Mouse (Mus musculus) neural tube, embryonic 11.5 days (tissue): Measurements from ENCODE around the gene Senp3. TPM values are rescaled to one million over a fixed set of nuclear protein-coding genes. Genes with fewer than 3 reads are reported as not detected.
"Not testable (repeated sequence)": the region's sequence is repeated elsewhere in the genome, so short reads cannot be mapped to it uniquely, and the experiment has no call there.

ENCODE experiments used
- ATAC-seq: fragments of 200-750 bp; cut with Nextera tagmentation; 2 replicates; pipeline ENCODE4 v1.8.0; 2017; ENCODE audit warnings: moderate number of reproducible peaks, mild to moderate bottlenecking, moderate TSS enrichment, moderate library complexity; ENCODE audit not compliant: insufficient read depth, low FRiP score, low TSS enrichment
- DNase-seq: peaks from one replicate; pipeline ENCODE4 v3.0.0-alpha.2; 2015; ENCODE audit warnings: low spot score
- H3K27ac ChIP-seq: fragments of 300-500 bp; sonication (generic); 2 replicates; pipeline ENCODE4 v1.5.1; 2014; ENCODE audit warnings: low read depth, mild to moderate bottlenecking, low read length
- H3K27me3 ChIP-seq: fragments of 300-500 bp; sonication (generic); 2 replicates; pipeline ENCODE4 v1.6.1; 2014; ENCODE audit warnings: mild to moderate bottlenecking, low read length, mixed read lengths; ENCODE audit not compliant: control insufficient read depth, insufficient read depth
- H3K36me3 ChIP-seq: fragments of 300-500 bp; sonication (generic); 2 replicates; pipeline ENCODE4 v1.6.1; 2014; ENCODE audit warnings: mild to moderate bottlenecking, low read length, moderate library complexity, mixed read lengths; ENCODE audit not compliant: control insufficient read depth, insufficient read depth
- H3K4me1 ChIP-seq: fragments of 300-500 bp; sonication (generic); 2 replicates; pipeline ENCODE4 v1.6.1; 2014; ENCODE audit warnings: low read length, mixed read lengths; ENCODE audit not compliant: control insufficient read depth, insufficient read depth
- H3K4me2 ChIP-seq: fragments of 300-500 bp; sonication (generic); 2 replicates; pipeline ENCODE4 v1.6.1; 2014; ENCODE audit warnings: low read depth, mild to moderate bottlenecking, moderate library complexity
- H3K4me3 ChIP-seq: fragments of 300-500 bp; sonication (generic); 2 replicates; pipeline ENCODE4 v1.5.1; 2014; ENCODE audit warnings: low read depth, low read length
- H3K9ac ChIP-seq: fragments of 300-500 bp; sonication (generic); 2 replicates; pipeline ENCODE4 v1.6.1; 2014; ENCODE audit warnings: mild to moderate bottlenecking, low read length
- H3K9me3 ChIP-seq: fragments of 300-500 bp; sonication (generic); 2 replicates; pipeline ENCODE4 v1.6.1; 2016; ENCODE audit warnings: low read length; ENCODE audit not compliant: control insufficient read depth
- WGBS: fragments of 180-500 bp; shearing (Covaris S2); extraction: QIAGEN DNeasy Blood & Tissue Kit; methylation state at CpG from one replicate; pipeline ENCODE4 v1.1.7; 2014; 5-methylcytosine and 5-hydroxymethylcytosine counted together
- polyA plus RNA-seq: library from polyadenylated mRNA; unstranded; fragments of >200 nt; fragmentation: Nextera tagmentation; extraction: Ambion mirVana; gene quantifications from 2 replicates; pipeline ENCODE4 v1.2.1, GENCODE M21; 2014

Gene Senp3
- polyA plus RNA-seq, 1 experiment from 2014 or later = 93.8 TPM

GRCm38 (mm10) chr11:69707873-69708381 is 26.0 kb upstream of the Senp3 start:
- Histone ChIP-seq H3K27me3 (no peaks in the 10 kb centered on the region), H3K36me3 (no peaks in the 10 kb centered on the region), H3K9ac (no peak overlapping the region), H3K4me3 (no peak overlapping the region), H3K9me3 (no peaks in the 10 kb centered on the region), H3K27ac (no peak overlapping the region), H3K4me2 (no peak overlapping the region), H3K4me1 (no peaks in the 10 kb centered on the region)
- DNase-seq (no peak), ATAC-seq (no peak)
- 89% methylated on average over 4 of the region's 4 CpGs for WGBS

- Histone ChIP-seq H3K27ac (no peak overlapping the region), H3K4me3 (no peak overlapping the region), H3K4me2 (no peak overlapping the region), H3K4me1 (no peaks in the 10 kb centered on the region), H3K9ac (no peak overlapping the region), H3K9me3 (no peaks in the 10 kb centered on the region), H3K36me3 (no peaks in the 10 kb centered on the region), H3K27me3 (no peaks in the 10 kb centered on the region)
- no peak for DNase-seq
- 83% methylated on average over 4 of the region's 4 CpGs for WGBS
- ATAC-seq = no peak
These were observed 25.6 kb upstream of the Senp3 start for GRCm38 (mm10) chr11:69707480-69707847.

- Histone ChIP-seq H3K27ac (no peak overlapping the region), H3K4me3 (no peak overlapping the region), H3K36me3 (no peaks in the 10 kb centered on the region), H3K4me2 (no peak overlapping the region), H3K9ac (no peak overlapping the region), H3K4me1 (no peaks in the 10 kb centered on the region), H3K9me3 (no peaks in the 10 kb centered on the region), H3K27me3 (no peaks in the 10 kb centered on the region)
- ATAC-seq (no peak), DNase-seq (no peak)
- WGBS = 43% methylated on average over 6 of the region's 6 CpGs
These were observed 25.0 kb upstream of the Senp3 start for GRCm38 (mm10) chr11:69706775-69707479.

GRCm38 (mm10) chr11:69704613-69705010 is 22.7 kb upstream of the Senp3 start:
- no peaks in the 10 kb centered on the region for H3K27me3 ChIP-seq
- WGBS = 67% methylated on average over 2 of the region's 2 CpGs
- DNase-seq (no peak), ATAC-seq (no peak)
- H3K4me2 ChIP-seq = no peak overlapping the region
- no peak overlapping the region for H3K27ac ChIP-seq
- no peak overlapping the region for H3K9ac ChIP-seq
- H3K4me3 ChIP-seq = no peak overlapping the region
- no peaks in the 10 kb centered on the region for H3K36me3 ChIP-seq
- no peaks in the 10 kb centered on the region for H3K9me3 ChIP-seq
- no peaks in the 10 kb centered on the region for H3K4me1 ChIP-seq

- DNase-seq (no peak), ATAC-seq (no peak)
- Histone ChIP-seq H3K9ac (no peak overlapping the region), H3K4me2 (no peak overlapping the region), H3K36me3 (no peaks in the 10 kb centered on the region), H3K27ac (no peak overlapping the region), H3K9me3 (no peaks in the 10 kb centered on the region), H3K4me1 (no peaks in the 10 kb centered on the region), H3K27me3 (no peaks in the 10 kb centered on the region), H3K4me3 (no peak overlapping the region)
- 72% methylated on average over 8 of the region's 8 CpGs for WGBS
These were observed 22.1 kb upstream of the Senp3 start for GRCm38 (mm10) chr11:69703814-69704612.

GRCm38 (mm10) chr11:69703381-69703780 is 21.5 kb upstream of the Senp3 start:
- H3K36me3 ChIP-seq, H3K4me3 ChIP-seq, H3K9me3 ChIP-seq, H3K4me2 ChIP-seq, H3K27ac ChIP-seq, H3K9ac ChIP-seq, H3K4me1 ChIP-seq, DNase-seq, H3K27me3 ChIP-seq, ATAC-seq: not testable (repeated sequence)
- 70% methylated on average over 2 of the region's 3 CpGs for WGBS

- not testable (repeated sequence) for H3K9ac ChIP-seq, DNase-seq, H3K36me3 ChIP-seq, H3K4me1 ChIP-seq, H3K9me3 ChIP-seq, H3K27ac ChIP-seq, H3K27me3 ChIP-seq, ATAC-seq, H3K4me2 ChIP-seq, H3K4me3 ChIP-seq
- WGBS = 94% methylated on average over 10 of the region's 10 CpGs
These were observed 21.0 kb upstream of the Senp3 start for GRCm38 (mm10) chr11:69702886-69703285.

- Histone ChIP-seq H3K4me3 (no peak overlapping the region), H3K27ac (no peak overlapping the region), H3K27me3 (0 out of 2 replicates have a peak, but pooled peaks cover 3% of the 10 kb centered on the region), H3K4me1 (peaks cover 9% of the 10 kb centered on the region; the same call in 1 of the 2 replicates), H3K9me3 (no peaks in the 10 kb centered on the region), H3K9ac (no peak overlapping the region), H3K4me2 (no peak overlapping the region), H3K36me3 (no peaks in the 10 kb centered on the region)
- WGBS = 54% methylated on average over 1 of the region's 1 CpGs
- no peak for ATAC-seq
- DNase-seq = no peak
These were observed 17.7 kb upstream of the Senp3 start for GRCm38 (mm10) chr11:69699595-69699994.
